Mouse (Mus musculus): ENCODE results near the gene Kmt2d.
A peak's percentile ranks its signal among the peaks of the same experiment; 100 is the strongest.
"Not testable (repeated sequence)": the region's sequence is repeated elsewhere in the genome, so short reads cannot be mapped to it uniquely, and the experiment has no call there.

The Kmt2d gene

DNA sequence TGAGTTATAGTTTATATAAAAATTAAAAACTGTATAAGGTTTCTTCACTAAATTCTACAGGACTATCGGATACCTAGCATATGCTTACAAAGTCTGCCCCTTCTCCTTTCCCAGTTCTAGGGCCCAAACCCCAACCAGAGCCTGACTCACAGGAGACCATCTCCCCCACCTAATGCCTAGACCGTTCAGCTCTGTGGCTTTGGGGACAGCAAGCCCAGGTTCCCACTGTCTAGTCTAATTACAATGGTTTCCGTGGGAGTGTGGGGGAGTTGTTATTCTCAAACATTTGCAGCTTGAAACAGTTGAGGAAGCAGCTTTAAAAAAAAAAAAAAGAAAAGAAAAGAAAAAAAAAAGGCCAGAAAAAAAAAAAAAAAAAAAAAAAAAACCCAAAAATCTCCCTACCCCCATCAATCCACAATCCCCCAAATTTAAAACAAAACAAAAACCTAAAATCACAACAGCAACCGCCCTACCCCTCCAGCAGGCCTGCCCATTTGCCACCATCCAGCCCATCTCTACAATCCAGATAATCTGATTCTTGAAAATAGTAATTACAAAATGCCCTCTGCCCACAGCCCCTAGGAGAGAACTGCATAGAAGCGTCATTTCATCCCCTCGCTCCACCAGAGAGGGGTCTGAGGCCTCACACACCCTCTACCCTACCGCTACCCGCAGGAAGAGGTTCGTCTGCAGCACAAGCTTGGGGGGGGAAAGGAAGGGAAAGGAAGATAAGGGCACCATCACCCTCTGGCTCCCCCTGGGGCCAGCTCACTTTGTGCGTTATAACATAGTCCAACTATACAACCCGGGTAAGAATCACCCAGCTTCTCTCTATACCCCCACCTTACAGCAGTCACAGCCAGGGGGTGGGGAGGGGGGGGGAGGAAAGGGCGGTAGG lies 38.6 kb downstream of the Kmt2d start:
- no peak for DNase-seq (ENCODE audit: low spot score in 2 of 2)

DNA sequence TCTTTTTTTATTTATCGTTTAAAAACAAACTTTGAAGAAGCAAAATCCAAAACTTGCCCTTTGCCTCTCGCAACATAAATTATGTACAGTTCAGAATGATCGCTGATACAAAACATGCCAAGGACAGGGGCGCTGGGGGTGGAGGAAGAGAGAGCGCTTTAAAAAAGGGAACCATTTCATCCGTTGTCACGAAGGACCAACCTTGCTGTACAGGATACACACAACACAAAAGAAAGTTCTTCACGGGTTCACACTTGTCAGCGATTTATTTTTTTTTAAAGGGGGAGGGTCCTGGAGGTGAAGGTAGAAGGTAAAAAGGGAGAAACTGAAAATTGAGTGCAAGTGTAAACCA lies 39.3 kb downstream of the Kmt2d start:
- no peak for DNase-seq (ENCODE audit: low spot score in 2 of 2)

DNA sequence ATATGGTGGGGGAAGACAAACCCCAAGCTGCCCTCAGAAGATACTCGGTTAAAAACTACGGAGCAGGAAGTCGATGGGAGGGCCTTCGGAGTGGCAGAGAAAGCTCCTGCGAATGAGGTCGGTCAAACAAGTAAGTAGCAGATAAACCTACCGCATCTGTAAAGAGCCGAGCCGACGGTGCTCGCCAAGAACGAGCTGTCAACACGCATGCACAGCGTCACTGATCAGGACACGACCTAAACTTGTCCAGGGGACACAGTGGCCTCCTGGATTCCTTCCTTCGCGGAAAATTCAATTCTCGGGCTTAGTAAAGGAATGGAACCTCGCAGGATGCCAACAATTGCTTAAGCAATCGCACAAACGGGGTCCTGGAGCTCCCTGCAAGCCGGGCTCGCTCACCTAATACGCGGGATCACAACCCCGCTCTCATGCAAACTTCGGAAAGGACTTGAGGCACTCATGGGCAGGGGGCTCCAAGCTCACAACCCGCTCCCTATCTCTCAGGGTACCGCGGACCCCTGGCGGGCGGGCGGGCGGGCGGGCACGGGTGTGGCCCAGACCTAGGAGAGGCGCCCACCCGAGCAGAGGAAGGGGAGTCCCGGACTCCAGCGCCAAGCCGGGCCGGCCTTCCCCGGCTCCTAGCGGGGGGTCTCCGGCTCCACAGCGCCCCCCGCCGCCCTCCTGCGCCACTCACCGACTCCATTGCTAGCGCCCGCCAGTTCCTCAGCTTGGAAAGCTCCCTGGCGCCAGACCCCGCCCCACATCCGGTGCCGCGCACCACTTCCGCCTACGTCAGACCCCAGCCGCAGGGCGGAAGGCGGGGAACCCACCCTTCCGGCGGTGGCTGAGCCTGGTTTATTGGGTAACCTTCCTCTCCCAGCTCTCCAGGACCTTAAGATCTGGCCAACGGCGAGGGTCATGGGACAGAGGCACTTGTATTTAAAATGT lies 40.0 kb downstream of the Kmt2d start, which contains the start of gene Prkag1:
TSS of gene Prkag1 (minus strand) at position 786 of the 948 bp plus-strand sequence.
- peak; percentile 87 to 93 for DNase-seq (ENCODE audit: low spot score in 2 of 2)

DNA sequence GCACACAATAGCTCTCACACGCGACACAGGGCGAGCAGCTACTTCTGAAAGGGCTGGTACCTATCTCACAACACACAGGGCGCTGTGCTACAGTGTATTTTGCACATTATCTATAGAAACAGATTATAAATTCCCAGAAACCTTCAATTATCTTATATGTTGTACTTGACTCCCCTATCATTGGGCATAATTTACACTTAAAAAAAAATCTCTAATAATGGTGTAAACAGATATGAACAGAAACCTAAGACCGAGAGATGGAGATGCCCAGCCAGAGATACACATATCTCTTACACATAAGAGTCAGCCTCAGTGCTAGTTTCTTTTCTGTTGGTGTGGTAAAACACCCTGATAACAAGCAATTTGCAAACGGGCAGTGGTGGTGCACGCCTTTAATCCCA lies 43.4 kb downstream of the Kmt2d start:
- DNase-seq (ENCODE audit: low spot score in 2 of 2): no peak

DNA sequence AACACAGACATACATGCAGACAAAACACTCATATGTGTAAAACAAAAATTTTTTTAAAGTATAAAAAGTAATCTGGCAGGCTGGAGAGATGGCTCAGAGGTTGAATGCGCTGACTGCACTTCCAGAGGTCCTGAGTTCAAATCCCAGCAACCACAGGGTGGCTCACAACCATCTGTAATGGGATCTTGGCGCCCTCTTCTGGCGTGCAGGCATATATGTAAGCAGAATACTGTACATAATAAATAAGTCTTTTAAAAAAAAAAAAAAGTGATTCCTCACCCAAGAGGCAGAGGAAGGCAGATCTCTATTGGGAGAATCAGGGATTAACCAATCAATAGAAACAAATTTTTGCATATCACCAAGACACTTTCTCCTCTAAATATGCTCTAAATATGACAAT lies 47.6 kb downstream of the Kmt2d start:
- DNase-seq (ENCODE audit: low spot score in 2 of 2): no peak

DNA sequence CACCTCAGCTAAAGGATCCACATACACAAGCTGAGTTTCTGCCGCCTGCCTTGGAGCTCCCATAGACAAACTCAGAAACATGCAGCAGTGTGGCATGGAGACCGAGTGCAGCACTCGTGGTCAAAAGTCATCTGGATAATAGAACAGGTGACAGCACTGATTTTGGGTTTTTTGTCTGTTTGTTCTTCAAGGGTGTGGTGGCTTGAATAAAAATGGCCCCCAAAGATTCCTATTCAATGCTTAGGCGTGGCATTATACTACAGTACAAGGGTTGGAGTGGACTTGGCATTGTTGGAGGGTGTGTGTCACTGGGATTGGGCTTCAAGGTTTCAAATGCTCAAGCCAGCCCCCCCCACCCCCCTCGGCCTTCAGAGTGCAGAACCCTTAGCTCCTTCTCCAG lies 48.9 kb downstream of the Kmt2d start:
- DNase-seq (ENCODE audit: low spot score in 2 of 2): no peak

DNA sequence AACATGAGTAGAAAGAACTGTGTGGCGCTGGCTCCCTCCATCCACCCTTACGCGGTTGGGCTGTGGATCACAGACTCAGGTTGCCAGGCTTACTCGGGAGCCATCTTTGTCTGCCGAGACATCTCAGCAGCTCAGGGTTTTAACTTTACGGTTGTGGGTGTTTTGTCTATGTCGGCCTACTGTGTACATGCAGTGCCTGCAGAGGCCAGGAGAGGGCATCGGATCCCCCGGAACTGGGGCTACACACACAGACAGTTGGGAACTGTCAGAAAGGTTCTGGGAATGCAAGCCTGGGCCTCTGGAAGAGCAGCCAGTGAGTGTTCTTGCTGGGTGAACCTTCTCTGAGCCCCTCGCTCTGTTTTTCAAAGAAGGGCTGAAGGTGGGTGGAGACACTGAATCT lies 49.6 kb downstream of the Kmt2d start:
- DNase-seq (ENCODE audit: low spot score in 2 of 2): peak in 1 of 2 experiments; percentile 34

DNA sequence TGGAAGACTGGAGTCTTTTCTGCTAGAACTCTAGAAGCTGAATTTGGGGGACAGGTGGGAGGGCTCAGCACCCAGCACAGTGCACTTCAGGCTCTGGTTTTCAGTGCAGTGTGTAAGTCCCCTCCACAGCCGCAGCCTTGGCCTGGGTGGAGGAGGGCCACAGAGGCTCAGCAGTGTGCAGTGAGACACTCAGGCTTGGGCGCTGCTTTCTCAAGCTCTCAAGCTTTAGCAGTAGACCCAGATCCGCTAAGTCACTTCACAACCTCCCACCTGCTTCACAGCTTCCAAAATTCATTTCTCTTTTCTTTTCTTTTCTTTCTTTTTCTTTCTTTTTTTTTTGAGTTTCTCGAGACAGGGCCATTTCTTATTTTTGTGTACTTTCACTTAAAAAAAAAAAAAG lies 50.1 kb downstream of the Kmt2d start:
- no peak for DNase-seq (ENCODE audit: low spot score in 2 of 2)

DNA sequence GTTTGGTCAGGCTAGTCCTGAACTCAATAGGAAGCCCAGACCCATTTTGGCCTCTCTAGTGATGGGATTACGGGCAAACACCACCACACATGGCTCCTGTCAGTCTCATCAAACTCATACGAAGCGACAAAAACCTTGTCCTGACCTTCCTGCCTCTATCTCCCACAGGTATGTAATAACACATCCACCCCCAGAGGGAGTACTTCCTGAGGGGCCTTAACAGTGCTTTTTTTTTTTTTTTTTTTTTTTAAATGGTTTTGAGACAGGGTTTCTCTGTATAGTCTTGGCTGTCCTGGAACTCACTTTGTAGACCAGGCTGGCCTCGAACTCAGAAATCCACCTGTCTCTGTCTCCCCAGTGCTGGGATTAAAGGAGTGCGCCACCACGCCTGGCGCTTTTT lies 52.8 kb downstream of the Kmt2d start:
- no peak for DNase-seq (ENCODE audit: low spot score in 2 of 2)

DNA sequence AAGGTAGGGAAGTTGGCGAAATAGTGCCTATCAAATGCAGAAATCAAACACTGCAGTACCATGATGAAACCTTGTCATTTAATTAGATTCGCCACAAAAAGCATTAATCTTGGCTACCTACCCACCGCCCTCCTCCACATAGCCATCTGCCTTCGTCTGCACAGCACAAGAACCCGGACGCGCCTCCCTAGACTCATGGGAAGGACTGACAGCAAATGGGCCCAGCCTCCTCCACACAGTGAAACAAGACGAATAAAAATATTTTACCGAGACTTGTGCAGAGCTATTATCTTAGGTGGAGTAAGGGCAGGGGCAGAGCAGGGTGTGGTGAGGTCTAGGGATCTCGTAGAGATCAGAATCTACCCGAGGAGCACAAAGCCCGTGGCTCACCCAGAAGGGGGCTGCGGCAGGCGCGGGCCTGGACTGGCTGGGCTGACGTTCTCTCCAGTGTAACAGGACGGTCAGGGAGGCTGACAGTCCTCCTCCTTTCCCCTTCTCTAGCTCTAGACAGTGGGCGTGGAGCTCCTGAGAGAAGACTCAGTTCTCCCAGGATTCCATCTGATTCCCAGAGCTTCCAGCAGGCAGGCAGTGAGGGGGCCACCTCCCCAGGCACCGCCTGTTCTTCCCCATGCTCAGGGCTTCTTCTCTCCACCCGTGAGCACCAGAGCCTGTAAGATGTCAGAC lies 58.1 kb downstream of the Kmt2d start:
- DNase-seq (ENCODE audit: low spot score in 2 of 2): peak in 1 of 2 experiments; percentile 83

DNA sequence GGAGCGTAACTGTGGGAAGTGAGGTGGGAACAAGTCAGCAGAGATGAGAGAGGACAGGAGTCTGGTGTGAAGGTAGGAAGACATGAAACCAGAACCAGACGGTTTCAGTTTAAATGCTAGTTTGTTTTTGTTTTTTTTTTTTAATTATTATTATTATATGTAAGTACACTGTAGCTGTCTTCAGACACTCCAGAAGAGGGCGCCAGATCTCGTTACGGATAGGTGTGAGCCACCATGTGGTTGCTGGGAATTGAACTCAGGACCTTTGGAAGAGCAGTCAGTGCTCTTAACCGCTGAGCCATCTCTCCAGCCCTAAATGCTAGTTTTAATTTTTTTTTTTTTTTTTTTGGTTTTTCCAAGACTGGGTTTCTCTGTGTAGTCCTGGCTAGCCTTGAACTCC lies 60.8 kb downstream of the Kmt2d start:
- not testable (repeated sequence) for DNase-seq (ENCODE audit: low spot score in 2 of 2)

DNA sequence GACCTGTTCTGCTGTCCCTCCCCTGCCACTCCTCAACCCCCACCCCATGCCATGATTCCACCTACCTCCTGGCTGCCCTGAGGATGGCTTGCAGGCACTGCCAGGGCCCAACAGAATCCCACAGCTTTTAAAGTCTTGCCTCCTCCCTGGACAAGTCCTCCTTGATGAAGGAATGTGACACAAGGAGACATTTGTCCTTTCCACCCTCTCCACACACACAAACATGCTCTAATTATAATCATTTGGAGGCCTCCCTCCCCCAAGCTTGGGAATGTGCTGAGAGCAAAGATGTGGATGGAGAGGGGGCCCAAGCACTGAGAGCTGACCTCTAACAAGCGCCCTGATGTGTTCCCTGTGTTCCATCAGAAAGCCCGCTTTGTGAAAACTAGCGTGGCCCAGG lies 61.6 kb downstream of the Kmt2d start, which contains the start of gene Ddn:
TSS of gene Ddn (minus strand) at position 101 of the 400 bp plus-strand sequence.
- DNase-seq (ENCODE audit: low spot score in 2 of 2): no peak

DNA sequence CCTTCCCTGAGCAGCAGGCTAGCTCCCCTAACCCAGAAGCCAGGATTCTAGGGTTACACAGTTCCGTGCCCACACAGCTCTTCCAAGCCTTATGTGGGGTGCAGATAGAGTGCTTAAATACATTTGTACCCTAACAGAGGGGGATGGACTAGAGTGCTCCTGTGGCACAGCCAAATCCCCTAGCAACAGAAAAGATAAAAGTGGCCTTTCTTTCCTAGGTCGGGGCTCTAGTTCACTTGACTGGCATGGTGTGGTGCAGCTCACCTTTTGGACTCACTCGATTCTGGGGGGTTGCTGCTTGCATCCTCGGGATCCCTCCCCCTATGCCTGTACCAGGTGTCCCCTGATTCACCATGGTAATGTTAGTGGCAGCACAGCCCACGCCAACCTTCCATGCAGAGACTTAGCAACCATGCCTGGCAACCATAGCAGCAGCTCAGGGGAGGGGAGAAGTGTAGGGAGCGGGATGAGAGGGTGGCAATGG lies 62.3 kb downstream of the Kmt2d start:
- peak; percentile 89 to 92 for DNase-seq (ENCODE audit: low spot score in 2 of 2)

DNA sequence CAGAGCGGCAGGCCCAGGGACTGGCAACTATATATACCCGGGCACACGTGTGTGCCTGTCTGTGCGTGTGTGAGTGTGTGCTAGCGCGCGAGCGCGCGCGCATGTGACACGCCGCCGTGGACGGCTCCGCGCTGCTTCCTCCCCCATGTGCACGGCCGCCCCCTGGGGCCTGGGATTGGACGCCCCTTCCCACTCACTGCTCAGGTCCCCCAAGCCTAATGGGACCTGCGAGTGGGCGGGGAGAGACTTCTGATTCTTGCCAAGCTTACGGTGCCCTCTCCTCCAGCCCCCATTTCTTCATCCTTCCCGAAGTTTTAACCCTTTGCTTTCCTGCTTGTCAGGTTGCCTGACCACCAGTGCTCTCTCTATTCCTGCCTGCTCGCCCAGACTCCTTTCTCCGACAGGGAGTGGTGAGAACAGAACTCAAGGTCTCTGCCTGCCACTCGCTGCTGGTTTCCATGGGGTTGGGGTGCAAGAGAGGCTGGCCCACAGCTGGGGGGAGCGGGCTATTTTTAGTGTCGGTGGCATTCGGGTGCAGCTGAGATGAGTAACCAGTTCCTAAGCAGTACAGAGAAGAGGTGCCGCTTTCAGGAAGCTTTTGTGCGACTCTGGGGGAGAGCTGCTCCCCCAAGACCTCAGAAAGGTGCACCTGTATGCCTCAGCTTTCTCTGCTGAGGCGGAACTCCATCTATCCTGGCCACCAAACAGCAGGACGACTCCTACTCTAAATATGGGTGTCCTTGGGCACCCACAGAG lies 62.9 kb downstream of the Kmt2d start:
- DNase-seq (ENCODE audit: low spot score in 2 of 2): peak; percentile 82 to 83

DNA sequence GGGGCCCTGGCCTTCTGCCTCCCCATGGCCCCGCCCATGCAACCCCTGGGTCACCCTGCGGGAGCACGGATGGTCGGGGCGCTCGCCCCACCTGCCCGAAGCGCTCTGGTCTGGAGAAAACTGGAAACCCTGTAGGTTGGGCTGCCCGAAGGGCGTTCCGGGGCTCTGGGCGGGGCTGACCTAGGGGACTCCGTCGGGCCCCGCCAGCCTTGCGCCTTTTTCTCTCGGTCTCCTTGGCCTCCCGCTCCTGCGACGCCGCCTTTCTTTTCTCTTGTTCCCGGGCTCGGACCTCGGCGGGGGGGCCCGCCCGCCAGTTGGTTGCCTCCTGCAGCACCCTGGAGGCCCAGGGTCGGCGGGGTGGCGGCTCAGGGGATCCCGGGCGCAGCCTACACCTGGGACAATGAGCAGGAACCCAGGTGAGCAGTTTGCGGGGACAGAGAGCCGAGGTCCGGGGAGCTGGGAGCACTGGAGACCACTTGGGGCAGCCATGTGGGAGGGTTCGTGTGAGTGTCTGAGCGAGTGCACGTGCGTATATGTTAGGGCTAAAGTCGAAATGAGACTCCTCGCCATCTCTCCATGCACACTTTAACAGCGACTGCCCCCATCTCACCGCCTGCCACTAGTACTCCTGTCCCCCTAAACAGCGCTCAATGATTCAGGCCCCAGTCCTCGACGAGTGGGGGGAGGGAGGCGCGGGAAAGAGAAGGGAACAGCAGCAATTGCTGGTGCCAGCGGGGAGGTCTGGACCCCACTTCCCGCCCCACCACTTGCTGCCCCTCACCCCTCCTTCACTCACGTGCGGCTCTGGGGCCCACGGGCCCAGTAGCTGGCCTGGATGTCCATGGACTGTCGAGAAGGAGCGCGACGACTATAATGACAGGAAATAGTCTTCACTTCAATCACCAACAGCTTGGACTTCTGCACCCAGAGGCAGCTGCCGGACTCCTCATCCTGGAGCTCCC lies 63.9 kb downstream of the Kmt2d start:
- DNase-seq (ENCODE audit: low spot score in 2 of 2): peak in 1 of 2 experiments; percentile 38

DNA sequence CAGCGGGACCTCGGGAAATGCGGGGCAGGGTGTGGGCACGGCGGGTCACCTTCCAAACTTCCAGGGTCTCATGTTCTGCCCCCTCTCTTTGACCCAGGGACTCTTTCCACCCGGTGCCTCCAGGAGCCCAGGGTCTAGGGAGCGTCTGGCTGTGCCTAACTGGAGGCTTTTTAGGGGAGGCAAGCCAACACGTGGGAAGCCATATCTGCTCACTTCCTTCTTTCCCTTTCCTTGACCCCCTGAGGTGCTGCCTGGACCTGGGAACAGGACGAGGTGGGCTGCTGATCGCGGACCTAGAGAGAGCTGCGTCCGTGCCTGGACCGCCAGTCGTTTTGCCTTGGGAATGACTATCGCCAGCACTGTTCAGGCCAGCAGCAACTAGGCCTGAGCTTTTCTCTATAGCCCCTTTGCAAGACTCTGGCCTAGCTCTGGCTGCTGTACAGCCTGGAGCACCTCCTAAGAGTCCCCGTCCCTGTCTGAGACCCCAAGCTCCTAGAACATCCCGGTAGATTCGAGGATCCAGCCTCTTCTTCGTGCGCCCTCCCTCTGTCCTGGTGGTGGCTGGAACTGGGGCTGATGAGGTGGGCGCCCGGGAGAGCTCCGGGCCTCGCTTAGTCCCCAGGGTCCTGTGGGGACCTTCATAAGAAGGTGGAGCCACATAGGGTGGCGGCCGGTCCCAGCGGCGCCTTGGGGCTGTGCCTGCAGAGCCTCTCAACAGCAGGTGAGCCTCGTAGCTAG lies 64.8 kb downstream of the Kmt2d start:
- DNase-seq (ENCODE audit: low spot score in 2 of 2): no peak

DNA sequence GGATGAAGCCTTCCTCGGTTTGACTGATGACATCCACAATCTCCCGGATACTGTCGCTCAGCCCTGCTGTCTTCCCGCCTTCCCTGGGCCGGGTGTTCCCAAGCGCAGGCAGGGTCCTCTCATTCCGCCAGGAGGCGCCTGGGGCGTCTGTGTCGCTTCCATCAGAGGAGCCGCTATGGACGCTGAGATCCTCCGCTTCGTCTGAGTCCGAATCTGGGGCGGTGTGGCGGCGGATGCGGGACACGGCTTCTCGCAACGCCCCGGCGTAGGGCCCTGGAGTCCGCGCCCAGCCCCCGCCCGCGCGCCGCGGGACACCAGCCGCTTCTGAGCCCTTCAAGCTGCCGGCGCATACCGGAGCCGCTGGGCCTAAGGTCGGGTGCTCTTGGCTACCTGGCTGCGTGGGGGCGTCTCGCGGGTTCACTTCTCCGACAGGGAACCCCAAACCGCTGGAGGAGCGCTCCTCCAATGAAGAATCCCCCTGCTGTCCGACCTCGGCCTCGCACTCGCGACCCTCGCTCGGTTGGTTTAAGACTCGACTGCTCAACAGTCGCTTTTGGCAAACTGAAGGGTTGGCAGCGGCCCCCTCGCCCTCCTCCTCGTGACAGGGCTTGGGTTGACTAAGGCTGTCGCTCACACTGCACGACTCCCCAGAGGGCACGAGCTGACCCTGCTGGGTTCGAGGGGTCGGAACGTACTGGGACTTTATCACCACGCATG lies 65.5 kb downstream of the Kmt2d start:
- DNase-seq (ENCODE audit: low spot score in 2 of 2): peak in 1 of 2 experiments; percentile 81

DNA sequence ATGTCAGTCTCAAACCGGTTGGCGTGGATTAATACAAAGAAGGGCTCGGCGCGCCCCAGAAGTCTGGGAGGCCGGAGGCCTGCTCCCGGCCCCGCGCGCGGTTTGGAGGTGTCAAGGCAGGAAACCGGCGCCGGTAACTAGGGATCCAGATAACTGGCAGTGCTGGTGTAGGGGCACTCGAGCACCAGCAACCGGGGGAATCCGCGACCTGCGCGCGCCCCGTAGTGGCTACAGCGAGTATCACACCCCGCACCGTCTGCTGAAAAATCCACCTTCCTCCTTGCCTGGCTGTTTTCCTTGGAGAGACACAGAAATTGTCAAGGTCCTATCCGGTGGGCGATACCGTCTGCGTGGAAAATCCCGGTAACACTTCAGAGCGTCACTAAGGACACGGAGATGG lies 67.0 kb downstream of the Kmt2d start:
- peak; percentile 76 to 94 for DNase-seq (ENCODE audit: low spot score in 2 of 2)

Data from left cerebral cortex, adult 9 months (tissue).